ENCODE assay signal across 9 mouse cellular contexts in the genomic region with DNA sequence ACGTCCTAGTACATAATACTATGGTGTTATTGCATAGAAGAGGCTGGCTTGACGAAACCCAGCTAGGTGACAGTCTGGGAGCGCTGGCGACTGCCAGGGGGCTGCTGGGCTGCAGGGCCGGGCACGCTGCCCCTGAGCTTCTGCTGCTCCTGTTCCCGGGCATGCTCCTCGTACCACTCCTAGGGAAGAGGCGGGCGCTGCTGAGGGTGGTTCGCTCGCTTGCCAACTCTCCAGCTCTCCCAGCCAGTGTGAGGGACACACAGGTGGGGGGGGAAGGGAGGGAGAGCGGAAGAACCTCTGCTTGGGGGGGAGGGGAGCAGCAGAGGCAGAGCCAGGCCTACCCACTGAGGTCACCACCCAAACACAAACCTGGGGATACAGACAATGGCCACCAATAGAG. TPM values are rescaled to one million over a fixed set of nuclear protein-coding genes. Genes with fewer than 3 reads are reported as not detected.
DNase-seq lines count a peak whose midpoint lies in the region; ATAC-seq and TF ChIP-seq lines count a peak whose summit lies in the region.
"Had no signal": no experiment of that assay in that cellular context is flagged by ENCODE, and none has a peak within 500 bp of the region (broad histone marks: within the 10 kb centered on the region; RNA-seq: fewer than 3 reads in every experiment).

No protein-coding gene starts in this region.

- 72% methylated on average over 13 of the region's 13 CpGs for WGBS in hindbrain, embryonic 10.5 days
- 80% methylated on average over 10 of the region's 13 CpGs for WGBS in hindbrain, embryonic 12.5 days
- 72% methylated on average over 13 of the region's 13 CpGs for WGBS in limb, embryonic 12.5 days

- TF ChIP-seq CTCF in E14TG2a.4 (conservative IDR thresholded peaks at IDR 0.05; ENCODE audit: low read length), result no peak

- no peaks in the 10 kb centered on the region for H3K27me3 ChIP-seq in hindbrain, embryonic 10.5 days (ENCODE audit: insufficient read depth, poor library complexity, severe bottlenecking)
- no peaks in the 10 kb centered on the region for H3K27me3 ChIP-seq in hindbrain, embryonic 12.5 days
- no peaks in the 10 kb centered on the region for H3K27me3 ChIP-seq in E14TG2a.4 (ENCODE audit: insufficient read depth, low read length)
- H3K27me3 ChIP-seq in limb, embryonic 12.5 days, result no peaks in the 10 kb centered on the region
- H3K27me3 ChIP-seq: CH12.LX had no signal

- no peak overlapping the region for H3K4me2 ChIP-seq in hindbrain, embryonic 12.5 days (replicated peaks)
- H3K4me2 ChIP-seq in limb, embryonic 12.5 days, result no peak overlapping the region

- no peak for ATAC-seq in hindbrain, embryonic 12.5 days (ENCODE audit: low FRiP score)
- no peak for ATAC-seq in limb, embryonic 12.5 days (ENCODE audit: insufficient number of reproducible peaks, insufficient read depth, low FRiP score, low TSS enrichment, low read depth)
- ATAC-seq in activated CD4-positive, CD25-positive, alpha-beta regulatory T cell, adult 4 months, result no peak

- peaks cover 40% of the 10 kb centered on the region for H3K36me3 ChIP-seq in hindbrain, embryonic 10.5 days
- peaks cover 19% of the 10 kb centered on the region for H3K36me3 ChIP-seq in hindbrain, embryonic 12.5 days
- peaks cover 73% of the 10 kb centered on the region for H3K36me3 ChIP-seq in E14TG2a.4 (ENCODE audit: insufficient read depth, low read length)
- H3K36me3 ChIP-seq in limb, embryonic 12.5 days, result peaks cover 39% of the 10 kb centered on the region

- no peak overlapping the region for H3K9ac ChIP-seq in hindbrain, embryonic 12.5 days
- no peak overlapping the region for H3K9ac ChIP-seq in limb, embryonic 12.5 days (replicated peaks)

- peak overlapping the region; percentile 70; the same call in 1 of the 2 replicates for H3K27ac ChIP-seq in hindbrain, embryonic 10.5 days
- no peak overlapping the region for H3K27ac ChIP-seq in hindbrain, embryonic 12.5 days
- peak overlapping the region; percentile 71 for H3K27ac ChIP-seq in limb, embryonic 12.5 days

- H3K4me1 ChIP-seq in hindbrain, embryonic 10.5 days (replicated peaks), result peaks cover 39% of the 10 kb centered on the region
- peaks cover 25% of the 10 kb centered on the region for H3K4me1 ChIP-seq in hindbrain, embryonic 12.5 days
- peaks cover 62% of the 10 kb centered on the region for H3K4me1 ChIP-seq in E14TG2a.4 (replicated peaks; ENCODE audit: low read depth, low read length)
- H3K4me1 ChIP-seq in limb, embryonic 12.5 days (replicated peaks), result peaks cover 43% of the 10 kb centered on the region

- no peaks in the 10 kb centered on the region for H3K9me3 ChIP-seq in hindbrain, embryonic 10.5 days
- H3K9me3 ChIP-seq in hindbrain, embryonic 12.5 days (replicated peaks), result no peaks in the 10 kb centered on the region
- no peaks in the 10 kb centered on the region for H3K9me3 ChIP-seq in E14TG2a.4 (ENCODE audit: low read length)
- no peaks in the 10 kb centered on the region for H3K9me3 ChIP-seq in limb, embryonic 12.5 days

- DNase-seq in hindbrain, embryonic 10.5 days (ENCODE audit: low spot score), result no peak
- peak; percentile 80 for DNase-seq in cerebellum, postnatal 14 days
- DNase-seq in urinary bladder, postnatal 4 days (ENCODE audit: low spot score in 2 of 2), result no peak
- DNase-seq in spleen, adult 12 weeks (ENCODE audit: low spot score), result no peak

- no peak overlapping the region for H3K4me3 ChIP-seq in hindbrain, embryonic 10.5 days
- H3K4me3 ChIP-seq in hindbrain, embryonic 12.5 days, result no peak overlapping the region
- 0 out of 2 replicates have a peak overlapping the region, but pooled peaks have one; percentile 26 for H3K4me3 ChIP-seq in E14TG2a.4 (replicated peaks; ENCODE audit: low read length)
- no peak overlapping the region for H3K4me3 ChIP-seq in limb, embryonic 12.5 days (replicated peaks)

RNA-seq across cellular contexts. Expression of a gene that starts 25.1 kb away (rescaled TPM):
- polyA plus RNA-seq in hindbrain, embryonic 10.5 days (2016; fragmentation: Nextera tagmentation; extraction: Ambion mirVana), result 4.4 and 5.8 TPM in 2 replicates
- 3.5 and 4.0 TPM in 2 replicates for polyA plus RNA-seq in hindbrain, embryonic 12.5 days (2016; fragmentation: Nextera tagmentation; extraction: Ambion mirVana)
- 6.1 and 6.2 TPM in 2 replicates for polyA plus RNA-seq in limb, embryonic 12.5 days (2016; fragmentation: Nextera tagmentation; extraction: Ambion mirVana)
- 1 to 10 TPM; 4.7 to 7.2 TPM for polyA plus RNA-seq in activated CD4-positive, CD25-positive, alpha-beta regulatory T cell, adult 4 months (2017; shearing (Covaris generic))

RNA-seq across cellular contexts. Expression of a gene that starts 32.6 kb away (rescaled TPM):
- 42.5 and 43.0 TPM in 2 replicates for polyA plus RNA-seq in hindbrain, embryonic 10.5 days (2016; fragmentation: Nextera tagmentation; extraction: Ambion mirVana)
- polyA plus RNA-seq in hindbrain, embryonic 12.5 days (2016; fragmentation: Nextera tagmentation; extraction: Ambion mirVana), result 42.0 and 44.7 TPM in 2 replicates
- 46.0 and 46.3 TPM in 2 replicates for polyA plus RNA-seq in limb, embryonic 12.5 days (2016; fragmentation: Nextera tagmentation; extraction: Ambion mirVana)
- polyA plus RNA-seq in activated CD4-positive, CD25-positive, alpha-beta regulatory T cell, adult 4 months (2017; shearing (Covaris generic)), result 1 to 10 TPM; 3.8 to 4.7 TPM

RNA-seq across cellular contexts. Expression of a gene that starts 52.4 kb away (rescaled TPM):
- 12.5 and 12.9 TPM in 2 replicates for polyA plus RNA-seq in hindbrain, embryonic 10.5 days (2016; fragmentation: Nextera tagmentation; extraction: Ambion mirVana)
- 18.4 and 19.2 TPM in 2 replicates for polyA plus RNA-seq in hindbrain, embryonic 12.5 days (2016; fragmentation: Nextera tagmentation; extraction: Ambion mirVana)
- 16.7 and 17.2 TPM in 2 replicates for polyA plus RNA-seq in limb, embryonic 12.5 days (2016; fragmentation: Nextera tagmentation; extraction: Ambion mirVana)
- polyA plus RNA-seq in activated CD4-positive, CD25-positive, alpha-beta regulatory T cell, adult 4 months (2017; shearing (Covaris generic)), result 10 to 100 TPM; 10.9 to 13.0 TPM

RNA-seq across cellular contexts. Expression of a gene that starts 52.8 kb away (rescaled TPM):
- polyA plus RNA-seq in hindbrain, embryonic 10.5 days (2016; fragmentation: Nextera tagmentation; extraction: Ambion mirVana), result 1.3 and 2.8 TPM in 2 replicates
- polyA plus RNA-seq in hindbrain, embryonic 12.5 days (2016; fragmentation: Nextera tagmentation; extraction: Ambion mirVana), result 1.9 and 2.5 TPM in 2 replicates
- 0.64 and 0.93 TPM in 2 replicates for polyA plus RNA-seq in limb, embryonic 12.5 days (2016; fragmentation: Nextera tagmentation; extraction: Ambion mirVana)
- polyA plus RNA-seq in activated CD4-positive, CD25-positive, alpha-beta regulatory T cell, adult 4 months (2017; shearing (Covaris generic)), result under 1 TPM; 0.41 to 0.70 TPM

RNA-seq across cellular contexts. Expression of a gene that starts 59.7 kb away (rescaled TPM):
- not detected in 2 replicates for polyA plus RNA-seq in hindbrain, embryonic 10.5 days (2016; fragmentation: Nextera tagmentation; extraction: Ambion mirVana)
- not detected in 2 replicates for polyA plus RNA-seq in hindbrain, embryonic 12.5 days (2016; fragmentation: Nextera tagmentation; extraction: Ambion mirVana)
- not detected in 2 replicates for polyA plus RNA-seq in limb, embryonic 12.5 days (2016; fragmentation: Nextera tagmentation; extraction: Ambion mirVana)
- polyA plus RNA-seq in activated CD4-positive, CD25-positive, alpha-beta regulatory T cell, adult 4 months (2017; shearing (Covaris generic)), result not detected

Comparison
In these comparisons a context has a peak if more than half of its experiments do, and no peak if none do; other contexts are left out.
1. DNase-seq: peak in cerebellum, postnatal 14 days (2 of 2); none in hindbrain, embryonic 10.5 days (single experiment), urinary bladder, postnatal 4 days (0 of 2) and spleen, adult 12 weeks (single experiment).